ENCODE assay signal across 9 mouse cellular contexts in genomic region chr3:96340611-96341312, GRCm38 (mm10). TPM values are rescaled to one million over a fixed set of nuclear protein-coding genes. Genes with fewer than 3 reads are reported as not detected.
DNase-seq lines count a peak whose midpoint lies in the region; ATAC-seq and TF ChIP-seq lines count a peak whose summit lies in the region.
"Had no signal": no experiment of that assay in that cellular context is flagged by ENCODE, and none has a peak within 500 bp of the region (broad histone marks: within the 10 kb centered on the region; RNA-seq: fewer than 3 reads in every experiment).

No protein-coding gene starts in this region.

- H3K9me3 ChIP-seq in midbrain, embryonic 10.5 days (replicated peaks) = no peaks in the 10 kb centered on the region
- no peaks in the 10 kb centered on the region for H3K9me3 ChIP-seq in midbrain, postnatal 0 days (ENCODE audit: low read length)
- H3K9me3 ChIP-seq in intestine, embryonic 14.5 days (ENCODE audit: control insufficient read depth, low read length) = no peaks in the 10 kb centered on the region
- H3K9me3 ChIP-seq: hindbrain, embryonic 15.5 days had no signal

- H3K9ac ChIP-seq in midbrain, postnatal 0 days (replicated peaks; ENCODE audit: low read length, poor library complexity, severe bottlenecking) = no peak overlapping the region
- no peak overlapping the region for H3K9ac ChIP-seq in intestine, embryonic 14.5 days (ENCODE audit: low read length)
- H3K9ac ChIP-seq: hindbrain, embryonic 15.5 days had no signal

- 5% methylated on average over 24 of the region's 24 CpGs for WGBS in midbrain, embryonic 10.5 days
- WGBS in midbrain, postnatal 0 days = 4% methylated on average over 24 of the region's 24 CpGs
- 4% methylated on average over 24 of the region's 24 CpGs for WGBS in intestine, embryonic 14.5 days

- 0 out of 2 replicates have a peak, but pooled peaks cover 2% of the 10 kb centered on the region for H3K4me1 ChIP-seq in midbrain, embryonic 10.5 days
- no peaks in the 10 kb centered on the region for H3K4me1 ChIP-seq in midbrain, postnatal 0 days (ENCODE audit: insufficient read depth, low read length)
- H3K4me1 ChIP-seq in intestine, embryonic 14.5 days (replicated peaks; ENCODE audit: control insufficient read depth, insufficient read depth, low read length) = no peaks in the 10 kb centered on the region
- H3K4me1 ChIP-seq: hindbrain, embryonic 15.5 days had no signal

- peak; percentile 46 for DNase-seq in midbrain, embryonic 10.5 days (ENCODE audit: low spot score)
- DNase-seq in midbrain, postnatal 0 days (ENCODE audit: low spot score) = no peak
- peak; percentile 48 for DNase-seq in T-cell, adult 2 months (ENCODE audit: low spot score)
- DNase-seq in intestine, embryonic 14.5 days (ENCODE audit: low spot score) = peak; percentile 69
- peak; percentile 64 for DNase-seq in retina, postnatal 1 day
- no peak for DNase-seq in spleen, postnatal 14 days (ENCODE audit: low spot score in 2 of 2)
- no peak for DNase-seq in spleen, postnatal 36 days (ENCODE audit: low spot score in 2 of 2)

- H3K4me2 ChIP-seq in midbrain, postnatal 0 days (ENCODE audit: low read depth, low read length, poor library complexity, severe bottlenecking) = no peak overlapping the region
- H3K4me2 ChIP-seq in intestine, embryonic 14.5 days (ENCODE audit: low read length) = peak overlapping the region; percentile 28
- H3K4me2 ChIP-seq: hindbrain, embryonic 15.5 days had no signal

- no peak for ATAC-seq in midbrain, postnatal 0 days (ENCODE audit: low FRiP score)
- ATAC-seq in intestine, embryonic 14.5 days (replicated peaks; ENCODE audit: low FRiP score, low TSS enrichment, low read depth) = no peak; the same call in 1 of the 2 replicates
- ATAC-seq in erythroid progenitor cell, adult 5-6 weeks (replicated peaks; ENCODE audit: low FRiP score, poor library complexity, severe bottlenecking) = no peak

- peaks cover 92% of the 10 kb centered on the region for H3K27me3 ChIP-seq in midbrain, embryonic 10.5 days (ENCODE audit: low read depth, poor library complexity, severe bottlenecking)
- peaks cover 52% of the 10 kb centered on the region for H3K27me3 ChIP-seq in midbrain, postnatal 0 days (ENCODE audit: insufficient read depth, low read length)
- peaks cover 85% of the 10 kb centered on the region for H3K27me3 ChIP-seq in intestine, embryonic 14.5 days (replicated peaks; ENCODE audit: control insufficient read depth, insufficient read depth, low read length)

- TF ChIP-seq CTCF in midbrain, postnatal 0 days (IDR thresholded peaks at IDR 0.05) = no peak

- H3K4me3 ChIP-seq in midbrain, embryonic 10.5 days = peak overlapping the region; percentile 39
- no peak overlapping the region for H3K4me3 ChIP-seq in midbrain, postnatal 0 days (ENCODE audit: low read depth, low read length)
- H3K4me3 ChIP-seq in intestine, embryonic 14.5 days (ENCODE audit: low read depth, low read length) = no peak overlapping the region
- H3K4me3 ChIP-seq: hindbrain, embryonic 15.5 days had no signal

- H3K36me3 ChIP-seq in midbrain, embryonic 10.5 days = no peaks in the 10 kb centered on the region
- no peaks in the 10 kb centered on the region for H3K36me3 ChIP-seq in midbrain, postnatal 0 days (ENCODE audit: insufficient read depth, low read length)
- no peaks in the 10 kb centered on the region for H3K36me3 ChIP-seq in intestine, embryonic 14.5 days (ENCODE audit: control insufficient read depth, insufficient read depth, low read length)
- H3K36me3 ChIP-seq: hindbrain, embryonic 15.5 days had no signal

- H3K27ac ChIP-seq in midbrain, embryonic 10.5 days (replicated peaks) = no peak overlapping the region
- no peak overlapping the region for H3K27ac ChIP-seq in midbrain, postnatal 0 days (ENCODE audit: low read depth, low read length)
- H3K27ac ChIP-seq in intestine, embryonic 14.5 days (ENCODE audit: low read depth) = no peak overlapping the region
- H3K27ac ChIP-seq: hindbrain, embryonic 15.5 days had no signal

RNA-seq across cellular contexts. Expression of gene Fcgr1, which starts 47.0 kb away (rescaled TPM):
- polyA plus RNA-seq in midbrain, embryonic 10.5 days (2016; fragmentation: Nextera tagmentation; extraction: Ambion mirVana) = 1.8 and 2.1 TPM in 2 replicates
- 0.60 and 1.3 TPM in 2 replicates for total RNA-seq in midbrain, postnatal 0 days (2014; rRNA removed)
- 1.5 TPM in 2 replicates for polyA plus RNA-seq in midbrain, postnatal 0 days (2015; fragmentation: Nextera tagmentation; extraction: Ambion mirVana)
- 3.4 TPM in 2 replicates for polyA plus RNA-seq in intestine, embryonic 14.5 days (2014; fragmentation: Nextera tagmentation; extraction: Ambion mirVana)
- 3.8 and 5.0 TPM in 2 replicates for total RNA-seq in erythroid progenitor cell, adult 5-6 weeks (2015; ENCODE audit: low replicate concordance)
- 4.1 TPM in 1 of 2 replicates, not detected in the other for total RNA-seq in erythroid progenitor cell, adult 5-6 weeks (2017; ENCODE audit: low replicate concordance)

Comparison
In these comparisons a context has a peak if more than half of its experiments do, and no peak if none do; other contexts are left out.
1. DNase-seq: peak in midbrain, embryonic 10.5 days (single experiment), T-cell, adult 2 months (single experiment), intestine, embryonic 14.5 days (single experiment) and retina, postnatal 1 day (single experiment); none in midbrain, postnatal 0 days (single experiment), spleen, postnatal 14 days (0 of 2) and spleen, postnatal 36 days (0 of 2).